Mouse (Mus musculus) adrenal gland, postnatal 36 days (tissue): ENCODE measurements at regions not wholly inside any gene's neighbourhood (a gene's known extent, or its start where the extent isn't known, plus 50 kb on each side); places are given as distances from the start of the nearest gene placed in this dataset.
A peak's percentile ranks its signal among the peaks of the same experiment; 100 is the strongest.

Experiments used
- DNase-seq, 2 experiments: peaks; one replicate each; pipeline ENCODE4 v3.0.0; 2021; ENCODE audit warnings: mixed read lengths in 1 of 2

GRCm38 (mm10) chr15:45612954-45613353 lies 5478.8 kb downstream of the 9330182O14Rik start:
- no peak for DNase-seq

GRCm38 (mm10) chr15:45646256-45646655 lies 5512.1 kb downstream of the 9330182O14Rik start:
- no peak for DNase-seq

GRCm38 (mm10) chr15:45663601-45664000 lies 5529.4 kb downstream of the 9330182O14Rik start:
- no peak for DNase-seq

GRCm38 (mm10) chr15:45689446-45689845 lies 5555.3 kb downstream of the 9330182O14Rik start:
- no peak for DNase-seq

GRCm38 (mm10) chr15:45690026-45690425 lies 5555.9 kb downstream of the 9330182O14Rik start:
- no peak for DNase-seq

GRCm38 (mm10) chr15:45711109-45711508 lies 5576.9 kb downstream of the 9330182O14Rik start:
- DNase-seq: no peak

- no peak for DNase-seq
These were observed 5596.4 kb downstream of the 9330182O14Rik start for GRCm38 (mm10) chr15:45730370-45731153.

GRCm38 (mm10) chr15:45763225-45763624 lies 5629.1 kb downstream of the 9330182O14Rik start:
- DNase-seq: peak in 1 of 2 experiments; percentile 8
